Mouse (Mus musculus): Measurements from ENCODE around the gene Hormad1. TPM values are rescaled to one million over a fixed set of nuclear protein-coding genes. Genes with fewer than 3 reads are reported as not detected.

The Hormad1 gene
- polyA plus RNA-seq, 1 experiment from 2014 or later: not detected

DNA sequence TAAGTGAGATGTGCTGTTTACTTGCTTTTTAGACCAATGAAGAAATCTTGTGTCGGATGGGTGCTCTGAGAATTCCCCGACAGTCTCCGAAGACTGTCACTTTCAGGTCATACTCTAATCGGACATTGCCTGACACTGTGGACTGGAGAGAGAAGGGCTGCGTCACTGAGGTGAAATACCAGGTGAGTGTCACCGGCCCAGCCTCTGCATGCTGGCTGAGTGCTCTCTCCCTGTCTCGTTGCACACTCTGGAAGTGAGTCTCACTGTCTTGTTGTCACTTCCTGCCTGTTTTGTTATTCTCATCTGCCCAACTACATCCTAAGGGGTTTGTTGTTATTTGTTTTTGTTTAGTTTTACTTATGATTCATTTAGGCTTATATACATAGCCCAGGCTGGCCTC lies 16.5 kb upstream of the Hormad1 start:
- Histone ChIP-seq H3K4me1 (ENCODE audit: insufficient read depth, low read depth, low read length) (no peaks in the 10 kb centered on the region), H3K4me2 (replicated peaks; ENCODE audit: low read depth, low read length) (no peak overlapping the region), H3K9me3 (ENCODE audit: low read length) (no peaks in the 10 kb centered on the region), H3K4me3 (ENCODE audit: low read depth, low read length) (no peak overlapping the region), H3K27me3 (replicated peaks; ENCODE audit: insufficient read depth, low read length) (no peaks in the 10 kb centered on the region), H3K36me3 (ENCODE audit: insufficient read depth, low read length) (no peaks in the 10 kb centered on the region), H3K9ac (replicated peaks; ENCODE audit: low read depth) (no peak overlapping the region), H3K27ac (ENCODE audit: low read length) (no peak overlapping the region)
- 46% methylated on average over 7 of the region's 7 CpGs for WGBS
- ATAC-seq: no peak
- no peak for DNase-seq (ENCODE audit: low spot score)
- TF ChIP-seq CTCF (IDR thresholded peaks at IDR 0.05) (no peak), EP300 (IDR thresholded peaks at IDR 0.05) (no peak)

DNA sequence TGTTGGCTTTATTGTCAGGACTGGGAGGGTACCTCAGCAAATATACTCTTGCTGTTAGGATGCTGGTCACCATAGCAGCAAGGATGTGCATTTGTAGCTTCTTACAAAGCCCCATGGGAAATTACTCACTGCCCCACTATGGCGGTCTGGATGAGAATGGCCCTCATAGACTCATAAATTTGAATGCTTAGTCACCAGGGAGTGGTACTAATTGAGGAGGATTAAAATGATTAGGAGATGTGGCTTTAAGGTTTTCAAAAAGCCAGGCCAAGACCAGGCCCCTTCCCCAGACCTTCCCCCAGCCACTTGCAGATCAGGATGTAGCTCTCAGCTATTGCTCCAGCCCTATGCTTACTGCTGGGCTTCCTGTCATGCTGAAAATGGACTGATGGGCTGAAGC lies 9.3 kb upstream of the Hormad1 start:
- no peak for ATAC-seq
- Histone ChIP-seq H3K27ac (ENCODE audit: low read length) (no peak overlapping the region), H3K9ac (replicated peaks; ENCODE audit: low read depth) (no peak overlapping the region), H3K36me3 (ENCODE audit: insufficient read depth, low read length) (no peaks in the 10 kb centered on the region), H3K9me3 (ENCODE audit: low read length) (no peaks in the 10 kb centered on the region), H3K27me3 (replicated peaks; ENCODE audit: insufficient read depth, low read length) (no peaks in the 10 kb centered on the region), H3K4me2 (replicated peaks; ENCODE audit: low read depth, low read length) (no peak overlapping the region), H3K4me3 (ENCODE audit: low read depth, low read length) (no peak overlapping the region), H3K4me1 (ENCODE audit: insufficient read depth, low read depth, low read length) (no peaks in the 10 kb centered on the region)
- DNase-seq (ENCODE audit: low spot score): no peak
- TF ChIP-seq CTCF (IDR thresholded peaks at IDR 0.05): no peak
- no peak for TF ChIP-seq EP300 (IDR thresholded peaks at IDR 0.05)
- WGBS: 93% methylated on average over 1 of the region's 1 CpGs

DNA sequence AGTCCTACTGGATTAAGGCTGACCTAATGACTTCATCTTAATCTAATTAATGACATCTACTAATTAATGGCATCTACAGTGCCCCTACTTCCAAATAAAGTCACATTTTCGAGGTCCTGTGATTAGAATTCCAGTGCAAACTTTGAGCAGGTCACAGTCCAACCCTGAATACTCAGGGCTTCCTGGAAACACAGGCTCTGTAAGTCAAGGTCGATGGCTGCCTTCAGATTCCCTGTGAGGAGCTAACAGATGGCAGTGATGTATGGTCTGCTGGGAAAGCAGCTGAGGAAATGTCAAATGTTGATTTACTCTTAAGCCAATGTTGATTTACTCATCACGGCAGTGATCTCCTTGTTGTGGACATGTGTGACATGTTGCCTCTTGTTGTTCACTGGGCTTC lies 5.5 kb upstream of the Hormad1 start:
- DNase-seq (ENCODE audit: low spot score): no peak
- WGBS: 25% methylated on average over 3 of the region's 3 CpGs

DNA sequence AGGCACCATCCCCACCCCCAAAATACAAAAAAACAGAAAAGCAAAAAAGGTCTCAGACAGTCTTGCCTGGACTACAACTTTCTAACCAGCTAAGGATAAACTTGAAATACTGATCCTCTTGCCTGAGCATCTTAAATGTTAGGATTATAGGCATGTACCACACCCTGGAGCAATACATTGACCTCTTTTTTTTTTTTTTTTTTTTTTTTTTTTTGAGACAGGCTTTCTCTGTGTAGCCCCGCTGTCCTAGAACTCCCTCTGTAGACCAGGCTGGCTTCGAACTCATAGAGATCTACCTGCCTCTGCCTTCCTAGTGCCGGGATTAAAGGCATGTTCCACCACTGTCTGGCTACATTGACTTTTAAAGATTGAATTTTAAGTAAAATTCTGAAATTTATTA lies 1.3 kb downstream of the Hormad1 start:
- H3K4me3 ChIP-seq (ENCODE audit: low read depth, low read length): no peak overlapping the region
- 88% methylated on average over 3 of the region's 3 CpGs for WGBS
- no peak for TF ChIP-seq EP300 (IDR thresholded peaks at IDR 0.05)
- no peak for TF ChIP-seq CTCF (IDR thresholded peaks at IDR 0.05)
- no peaks in the 10 kb centered on the region for H3K36me3 ChIP-seq (ENCODE audit: insufficient read depth, low read length)
- no peak overlapping the region for H3K27ac ChIP-seq (ENCODE audit: low read length)
- no peak for ATAC-seq
- H3K9me3 ChIP-seq (ENCODE audit: low read length): no peaks in the 10 kb centered on the region
- no peak overlapping the region for H3K4me2 ChIP-seq (replicated peaks; ENCODE audit: low read depth, low read length)
- H3K27me3 ChIP-seq (replicated peaks; ENCODE audit: insufficient read depth, low read length): no peaks in the 10 kb centered on the region
- no peak overlapping the region for H3K9ac ChIP-seq (replicated peaks; ENCODE audit: low read depth)
- no peaks in the 10 kb centered on the region for H3K4me1 ChIP-seq (ENCODE audit: insufficient read depth, low read depth, low read length)
- DNase-seq (ENCODE audit: low spot score): no peak

More for the DNA sequence above, 5.5 kb upstream of the Hormad1 start:
- Histone ChIP-seq H3K36me3 (ENCODE audit: insufficient read depth, low read length) (no peaks in the 10 kb centered on the region), H3K27me3 (replicated peaks; ENCODE audit: insufficient read depth, low read length) (no peaks in the 10 kb centered on the region), H3K27ac (ENCODE audit: low read length) (no peak overlapping the region), H3K4me3 (ENCODE audit: low read depth, low read length) (no peak overlapping the region), H3K4me1 (ENCODE audit: insufficient read depth, low read depth, low read length) (no peaks in the 10 kb centered on the region), H3K9ac (replicated peaks; ENCODE audit: low read depth) (no peak overlapping the region), H3K9me3 (ENCODE audit: low read length) (no peaks in the 10 kb centered on the region), H3K4me2 (replicated peaks; ENCODE audit: low read depth, low read length) (no peak overlapping the region)
- no peak for ATAC-seq
- TF ChIP-seq EP300 (IDR thresholded peaks at IDR 0.05) (no peak), CTCF (IDR thresholded peaks at IDR 0.05) (no peak)

DNA sequence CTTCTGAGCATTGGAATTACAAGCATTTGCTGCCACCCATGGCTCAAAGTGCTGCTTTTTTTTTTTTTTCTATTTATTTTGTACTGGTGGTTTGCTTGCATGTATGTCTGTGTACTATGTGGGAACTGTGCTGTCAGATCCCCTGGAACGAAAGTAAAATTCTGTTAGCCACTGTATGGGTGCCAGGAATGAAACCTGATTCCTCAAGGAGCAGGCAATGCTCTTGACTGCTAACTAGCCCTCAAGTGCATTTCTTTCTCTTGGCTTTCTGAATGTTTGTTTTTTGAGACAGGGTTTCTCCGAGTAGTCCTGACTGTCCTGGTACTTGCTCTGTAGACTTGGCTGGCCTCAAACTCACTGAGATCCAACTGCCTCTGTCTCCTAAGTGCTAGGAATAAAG lies 2.3 kb downstream of the Hormad1 start:
- H3K9me3 ChIP-seq (ENCODE audit: low read length): no peaks in the 10 kb centered on the region
- H3K9ac ChIP-seq (replicated peaks; ENCODE audit: low read depth): no peak overlapping the region
- no peak overlapping the region for H3K4me2 ChIP-seq (replicated peaks; ENCODE audit: low read depth, low read length)
- H3K27me3 ChIP-seq (replicated peaks; ENCODE audit: insufficient read depth, low read length): no peaks in the 10 kb centered on the region
- ATAC-seq: peak; percentile 38
- peak; percentile 56 for DNase-seq (ENCODE audit: low spot score)
- WGBS: 36% methylated on average over 2 of the region's 2 CpGs
- TF ChIP-seq EP300 (IDR thresholded peaks at IDR 0.05) (no peak), CTCF (IDR thresholded peaks at IDR 0.05) (no peak)
- no peak overlapping the region for H3K27ac ChIP-seq (ENCODE audit: low read length)
- H3K4me3 ChIP-seq (ENCODE audit: low read depth, low read length): no peak overlapping the region
- H3K4me1 ChIP-seq (ENCODE audit: insufficient read depth, low read depth, low read length): no peaks in the 10 kb centered on the region
- no peaks in the 10 kb centered on the region for H3K36me3 ChIP-seq (ENCODE audit: insufficient read depth, low read length)

DNA sequence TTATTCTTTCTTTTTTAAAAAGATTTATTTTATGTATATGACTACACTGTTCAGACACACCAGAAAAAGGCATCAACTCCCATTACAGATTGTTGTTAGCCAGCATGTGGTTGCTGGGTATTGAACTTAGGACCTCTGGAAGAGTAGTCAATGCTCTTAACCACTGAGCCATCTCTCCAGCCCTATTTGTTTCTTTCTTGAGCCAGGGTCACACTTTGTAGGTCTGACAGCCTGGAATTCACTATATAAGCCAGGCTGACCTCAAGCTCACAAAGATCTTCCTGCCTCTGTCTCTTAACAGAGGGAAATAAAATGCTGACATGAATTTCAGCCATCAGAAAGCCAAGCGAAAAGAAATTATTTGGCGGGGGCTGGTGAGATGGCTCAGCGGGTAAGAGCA lies 10.1 kb downstream of the Hormad1 start:
- Histone ChIP-seq H3K4me1 (ENCODE audit: insufficient read depth, low read depth, low read length) (no peaks in the 10 kb centered on the region), H3K36me3 (ENCODE audit: insufficient read depth, low read length) (no peaks in the 10 kb centered on the region), H3K27ac (ENCODE audit: low read length) (no peak overlapping the region), H3K4me2 (replicated peaks; ENCODE audit: low read depth, low read length) (no peak overlapping the region), H3K27me3 (replicated peaks; ENCODE audit: insufficient read depth, low read length) (no peaks in the 10 kb centered on the region), H3K9me3 (ENCODE audit: low read length) (no peaks in the 10 kb centered on the region), H3K4me3 (ENCODE audit: low read depth, low read length) (no peak overlapping the region), H3K9ac (replicated peaks; ENCODE audit: low read depth) (no peak overlapping the region)
- WGBS: 93% methylated on average over 3 of the region's 3 CpGs
- ATAC-seq: no peak
- TF ChIP-seq CTCF (IDR thresholded peaks at IDR 0.05): no peak
- no peak for TF ChIP-seq EP300 (IDR thresholded peaks at IDR 0.05)
- no peak for DNase-seq (ENCODE audit: low spot score)
